Mouse (Mus musculus): ENCODE measurements around the gene Ccdc6.

The Ccdc6 gene

DNA sequence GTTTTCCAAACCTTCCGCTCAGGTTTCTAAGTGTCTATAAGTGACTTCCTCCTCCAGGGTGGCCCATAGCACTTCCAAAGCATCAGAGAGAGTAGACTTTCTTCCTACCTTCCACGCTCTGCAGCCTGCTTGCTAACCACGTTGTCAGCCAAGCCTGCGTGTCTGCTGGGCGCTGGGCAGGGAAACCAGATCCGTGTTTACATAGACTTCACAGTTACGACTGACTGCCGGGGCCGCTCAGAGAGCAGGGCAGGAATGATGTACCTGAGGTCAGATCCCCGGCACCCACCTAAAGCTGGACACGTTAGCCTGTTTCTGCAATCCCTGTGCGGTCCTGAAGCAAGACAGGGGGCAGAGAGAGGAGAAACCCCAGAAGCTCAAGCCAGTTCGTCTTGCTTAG is 71.5 kb downstream of the Ccdc6 start:
- DNase-seq (ENCODE audit: extremely low spot score) = no peak

DNA sequence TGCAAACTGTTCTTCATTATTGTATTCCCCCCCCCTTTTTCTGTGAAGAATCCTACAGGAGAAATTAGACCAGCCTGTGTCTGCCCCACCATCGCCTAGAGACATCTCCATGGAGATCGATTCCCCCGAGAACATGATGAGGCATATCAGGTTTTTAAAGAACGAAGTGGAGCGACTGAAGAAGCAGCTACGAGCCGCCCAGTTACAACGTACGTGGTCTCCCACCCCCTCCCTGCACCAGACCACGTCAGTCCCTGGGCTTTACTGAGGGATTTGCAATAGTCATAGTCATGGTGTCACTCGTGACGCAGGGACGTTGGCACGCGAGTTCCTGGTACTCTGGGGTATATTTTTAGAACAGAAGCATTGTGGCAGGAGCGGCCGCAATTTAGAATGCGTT is 72.1 kb downstream of the Ccdc6 start:
- DNase-seq (ENCODE audit: extremely low spot score) = no peak

- DNase-seq (ENCODE audit: extremely low spot score) = peak; percentile 52
These were observed 76.4 kb downstream of the Ccdc6 start for GRCm38 (mm10) chr10:70173314-70173713.

DNA sequence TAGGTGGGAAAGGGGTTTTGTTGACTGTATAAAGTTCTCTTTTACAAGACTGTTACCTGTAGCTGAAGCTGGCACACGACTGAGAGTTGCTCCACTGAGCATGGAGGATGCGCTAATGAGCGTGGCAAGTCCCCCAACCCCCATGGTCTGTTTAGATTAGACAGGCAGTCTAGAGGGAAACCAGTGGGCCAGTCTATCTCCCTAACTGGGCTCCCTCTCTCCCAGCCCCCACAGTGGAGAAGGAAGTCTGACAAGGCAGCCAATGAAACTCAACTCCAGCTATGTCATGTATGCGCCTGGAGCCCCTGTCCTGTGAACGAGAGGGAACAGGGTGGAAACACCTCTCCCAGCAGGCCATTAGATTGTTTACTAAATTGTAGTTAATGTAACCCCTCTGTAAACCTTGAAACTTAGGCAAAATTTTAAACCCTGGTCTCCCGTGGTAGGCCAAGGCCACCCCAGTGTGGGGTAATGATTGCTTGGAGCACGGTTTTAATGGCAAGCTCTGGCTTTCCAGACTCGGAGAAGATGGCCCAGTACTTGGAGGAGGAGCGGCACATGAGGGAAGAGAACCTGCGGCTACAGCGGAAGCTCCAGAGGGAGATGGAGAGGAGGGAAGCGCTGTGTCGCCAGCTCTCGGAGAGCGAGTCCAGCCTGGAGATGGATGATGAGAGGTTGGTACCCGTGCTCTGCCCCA is 77.7 kb downstream of the Ccdc6 start:
- DNase-seq (ENCODE audit: extremely low spot score) = no peak

- DNase-seq (ENCODE audit: extremely low spot score) = no peak
These were observed 83.8 kb downstream of the Ccdc6 start for GRCm38 (mm10) chr10:70180727-70181126.

- no peak for DNase-seq (ENCODE audit: extremely low spot score)
These were observed 84.5 kb downstream of the Ccdc6 start for GRCm38 (mm10) chr10:70181279-70181972.

- DNase-seq (ENCODE audit: extremely low spot score) = no peak
These were observed 86.5 kb downstream of the Ccdc6 start for GRCm38 (mm10) chr10:70183210-70184080.

- no peak for DNase-seq (ENCODE audit: extremely low spot score)
These were observed 89.2 kb downstream of the Ccdc6 start for GRCm38 (mm10) chr10:70186136-70186535.

DNA sequence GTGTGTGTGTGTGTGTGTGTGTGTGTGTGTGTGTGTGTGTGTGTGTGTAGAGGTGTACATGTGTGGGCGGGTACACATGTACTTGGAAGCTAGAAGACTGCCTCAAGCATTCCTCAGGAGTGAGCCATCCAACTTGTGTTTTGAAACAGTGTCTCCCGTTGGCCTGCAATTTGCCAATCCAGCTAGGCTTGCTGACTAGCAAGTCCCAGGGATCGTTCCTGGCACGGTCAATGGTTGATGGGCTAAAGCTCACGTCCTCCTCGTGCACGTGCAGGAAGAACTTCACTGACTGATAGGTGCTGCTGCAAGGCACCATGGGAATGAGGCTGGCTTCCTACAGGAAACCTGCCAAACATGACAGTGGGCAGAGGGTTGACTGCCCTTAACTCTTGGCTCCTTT is 89.7 kb downstream of the Ccdc6 start:
- no peak for DNase-seq (ENCODE audit: extremely low spot score)

DNA sequence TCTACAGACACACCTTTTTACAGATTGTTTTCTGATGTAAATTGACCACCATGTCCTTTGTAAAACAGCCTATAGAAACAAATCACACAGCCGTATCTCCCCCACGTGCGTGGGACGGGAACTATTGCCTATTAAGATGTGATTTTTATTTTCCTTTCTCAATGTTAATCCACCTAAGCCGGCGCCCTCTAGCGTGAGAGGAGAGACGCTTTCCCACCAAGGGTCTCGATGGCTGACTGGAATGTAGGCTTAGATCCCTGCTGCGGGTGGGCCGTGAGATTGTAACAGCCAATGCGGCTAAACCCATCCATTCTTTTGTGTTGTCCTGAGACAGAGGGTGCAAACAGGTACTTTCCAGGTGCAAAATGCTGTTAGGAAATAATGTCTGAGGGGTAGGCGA is 92.9 kb downstream of the Ccdc6 start:
- no peak for DNase-seq (ENCODE audit: extremely low spot score)

DNA sequence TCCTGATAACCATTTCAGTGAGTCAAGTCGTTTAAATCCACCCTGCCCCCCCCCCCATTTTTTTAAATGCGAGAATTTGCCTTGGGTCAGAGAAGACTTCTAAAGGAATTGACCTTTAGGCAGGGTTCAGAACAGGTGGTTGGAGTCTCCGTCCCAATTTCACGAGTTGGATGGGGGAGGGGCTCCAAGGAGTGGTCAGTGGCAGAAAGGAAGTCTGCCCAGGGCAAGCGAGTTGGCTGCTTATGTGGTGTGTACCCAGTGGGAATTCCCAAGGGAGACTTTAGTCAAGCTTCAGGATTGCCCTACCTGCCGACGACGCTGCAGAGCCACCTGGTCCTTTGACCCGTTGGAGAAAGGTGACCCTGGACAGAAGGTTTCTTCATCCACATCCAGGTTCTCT is 97.4 kb downstream of the Ccdc6 start:
- DNase-seq (ENCODE audit: extremely low spot score) = no peak

GRCm38 (mm10) chr10:70195279-70195678 is 98.4 kb downstream of the Ccdc6 start:
- DNase-seq (ENCODE audit: extremely low spot score) = no peak

- DNase-seq (ENCODE audit: extremely low spot score) = peak; percentile 42
These were observed 98.9 kb downstream of the Ccdc6 start for GRCm38 (mm10) chr10:70195786-70196185.

DNA sequence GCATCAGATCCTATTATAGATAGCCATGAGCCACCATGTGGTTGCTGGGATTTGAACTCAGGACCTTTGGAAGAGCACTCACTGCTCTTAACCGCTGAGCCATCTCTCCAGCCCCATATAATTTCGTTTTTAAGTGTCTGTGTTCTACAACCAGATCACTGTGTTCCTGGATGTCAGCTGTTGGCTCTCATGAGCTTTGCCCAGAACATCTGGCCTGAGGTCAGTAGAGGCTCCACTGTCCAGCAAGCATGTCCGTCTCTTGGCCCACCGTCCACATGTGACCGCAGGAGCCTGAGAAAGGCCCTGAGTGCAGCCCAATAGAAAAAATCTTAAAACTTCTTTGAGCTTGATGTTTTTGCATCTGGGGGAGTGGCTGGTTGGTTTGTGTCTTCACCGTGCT is 99.7 kb downstream of the Ccdc6 start:
- DNase-seq (ENCODE audit: extremely low spot score) = no peak

- no peak for DNase-seq (ENCODE audit: extremely low spot score)
These were observed 100.7 kb downstream of the Ccdc6 start for GRCm38 (mm10) chr10:70197601-70198000.

DNA sequence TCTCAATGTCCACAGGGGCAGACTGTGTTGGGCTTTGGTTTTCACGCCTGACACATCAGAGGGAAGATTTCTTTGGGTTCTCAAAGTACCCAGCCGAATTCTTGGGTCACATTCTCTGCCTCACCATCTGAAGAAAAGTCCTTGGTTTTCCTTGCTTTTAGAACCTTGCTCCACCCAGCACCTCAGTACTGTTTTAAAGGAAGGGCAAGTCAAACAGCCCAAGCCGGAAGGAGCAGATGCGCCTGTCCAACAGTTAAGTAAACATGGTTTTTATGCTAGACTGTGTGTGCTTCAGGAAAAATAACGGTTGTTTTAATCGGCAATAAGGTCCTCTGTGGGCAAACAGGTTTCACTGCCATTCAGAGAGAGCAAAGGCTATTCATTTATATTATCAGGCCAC is 101.1 kb downstream of the Ccdc6 start:
- DNase-seq (ENCODE audit: extremely low spot score) = no peak

DNA sequence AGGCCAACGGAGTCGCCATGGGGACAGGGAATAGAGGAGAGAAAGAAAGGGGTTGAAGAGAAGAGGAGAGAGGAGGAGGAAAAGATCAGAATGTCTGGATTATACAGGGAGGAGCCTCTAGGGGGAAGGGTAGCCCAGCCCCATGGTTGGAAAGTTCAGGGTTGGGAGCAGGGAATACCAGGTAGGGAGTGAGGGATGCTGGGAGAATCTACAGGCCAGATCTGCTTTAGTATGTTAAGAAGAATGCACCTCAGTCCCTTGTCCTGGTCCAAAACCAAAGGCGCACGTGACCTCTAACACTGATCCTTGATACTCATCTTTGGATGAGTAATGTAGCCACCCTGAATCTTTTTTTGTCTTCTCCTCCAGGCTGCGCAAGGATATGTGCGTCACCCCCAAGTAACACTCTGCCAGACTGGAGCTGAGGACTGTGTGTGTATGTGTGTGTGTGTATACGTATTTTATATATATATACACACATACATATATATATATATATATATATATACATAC is 102.1 kb downstream of the Ccdc6 start:
- no peak for DNase-seq (ENCODE audit: extremely low spot score)

GRCm38 (mm10) chr10:70199466-70200210 is 102.7 kb downstream of the Ccdc6 start:
- no peak for DNase-seq (ENCODE audit: extremely low spot score)

- no peak for DNase-seq (ENCODE audit: extremely low spot score)
These were observed 104.1 kb downstream of the Ccdc6 start for GRCm38 (mm10) chr10:70200889-70201500.

DNA sequence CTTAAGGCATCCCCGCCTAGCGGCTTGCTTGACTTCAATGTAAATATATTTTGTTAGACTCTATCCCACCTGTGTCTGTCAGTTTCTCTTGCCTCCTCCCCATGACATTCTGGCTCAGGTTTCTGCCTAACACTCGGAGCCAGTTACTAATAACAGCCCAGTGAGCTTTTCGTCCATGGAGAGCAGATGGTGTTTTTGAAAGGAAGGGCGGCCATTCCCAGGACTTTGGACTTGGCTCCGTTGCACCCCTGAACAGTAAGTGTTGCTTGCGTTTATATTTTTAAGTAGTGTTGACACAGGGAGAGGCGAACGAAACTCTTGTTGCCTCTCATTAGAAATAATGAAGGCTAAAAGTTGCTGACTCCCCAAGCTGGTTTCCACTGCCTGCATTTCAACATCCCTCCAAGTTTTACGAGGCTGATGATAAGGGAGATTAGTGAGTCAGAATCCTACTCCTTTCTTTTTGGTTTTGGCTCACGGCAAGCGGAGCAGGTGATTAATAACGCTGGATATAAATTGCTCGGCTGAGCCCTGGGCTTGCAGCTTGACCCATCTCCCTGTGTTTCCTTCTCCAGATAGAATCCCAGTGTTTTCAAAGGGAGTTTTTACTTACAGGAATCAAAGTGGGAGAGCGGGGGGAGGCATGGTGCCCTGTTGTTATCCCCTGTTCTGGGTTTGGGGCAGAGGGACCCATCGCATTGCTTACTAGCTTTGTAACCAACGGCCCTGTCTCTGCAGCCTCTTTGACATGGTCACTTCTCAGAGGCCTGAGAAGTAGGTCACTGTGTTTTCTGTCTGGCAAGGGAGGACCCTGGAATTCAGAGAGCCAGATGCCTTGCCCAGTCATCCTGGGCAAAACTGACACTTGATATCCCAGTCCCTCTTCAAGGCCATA is 107.8 kb downstream of the Ccdc6 start, which contains the start of gene Mrln:
Gene Mrln, plus strand, starts transcription at position 160 of the 895 bp plus-strand sequence.
- DNase-seq (ENCODE audit: extremely low spot score) = no peak

All from embryo, embryonic 9.5 days (tissue).